Mouse (Mus musculus): ENCODE data around the gene Helz2. TPM values are rescaled to one million over a fixed set of nuclear protein-coding genes. Genes with fewer than 3 reads are reported as not detected.

Helz2 gene
- total RNA-seq, 2 experiments from 2014 or later, result 2.7 to 3.3 TPM

GRCm38 (mm10) chr2:181239261-181239660 is 2.6 kb downstream of the Helz2 start:
- intact Hi-C loops (cut with DNase I), result no loop called here

GRCm38 (mm10) chr2:181238861-181239260 is 3.0 kb downstream of the Helz2 start:
- intact Hi-C loops (cut with DNase I), result no loop called here
- DNase-seq, result no peak

More at GRCm38 (mm10) chr2:181239261-181239660, 2.6 kb downstream of the Helz2 start:
- no peak for DNase-seq

GRCm38 (mm10) chr2:181238091-181238610 is 3.7 kb downstream of the Helz2 start:
- no peak for DNase-seq
- intact Hi-C loops (cut with DNase I), result no loop called here

- intact Hi-C loops (cut with DNase I), result no loop called here
- DNase-seq, result no peak
These were observed 4.4 kb downstream of the Helz2 start for GRCm38 (mm10) chr2:181237251-181238014.

GRCm38 (mm10) chr2:181235681-181236566 is 5.9 kb downstream of the Helz2 start:
- no peak for DNase-seq
- intact Hi-C loops (cut with DNase I), result no loop called here

GRCm38 (mm10) chr2:181234680-181235079 is 7.1 kb downstream of the Helz2 start:
- intact Hi-C loops (cut with DNase I), result no loop called here
- DNase-seq, result no peak

- intact Hi-C loops (cut with DNase I), result no loop called here
- DNase-seq, result no peak
These were observed 8.4 kb downstream of the Helz2 start for GRCm38 (mm10) chr2:181233443-181233842.

GRCm38 (mm10) chr2:181231171-181231570 is 10.7 kb downstream of the Helz2 start:
- DNase-seq, result no peak
- intact Hi-C loops (cut with DNase I), result no loop called here

GRCm38 (mm10) chr2:181228335-181228734 is 13.5 kb downstream of the Helz2 start:
- intact Hi-C loops (cut with DNase I), result no loop called here
- no peak for DNase-seq

GRCm38 (mm10) chr2:181227122-181227521 is 14.7 kb downstream of the Helz2 start:
- DNase-seq, result no peak
- intact Hi-C loops (cut with DNase I), result no loop called here

GRCm38 (mm10) chr2:181224994-181225393 is 16.8 kb downstream of the Helz2 start:
- no peak for DNase-seq
- intact Hi-C loops (cut with DNase I), result no loop called here

- intact Hi-C loops (cut with DNase I), result no loop called here
- DNase-seq, result no peak
These were observed 21.5 kb downstream of the Helz2 start for GRCm38 (mm10) chr2:181220361-181220760.

- DNase-seq, result peak; percentile 54 to 60
- intact Hi-C loops (cut with DNase I), result no loop called here
These were observed 22.1 kb downstream of the Helz2 start, which contains the start of gene Fndc11 for GRCm38 (mm10) chr2:181219538-181220216. Gene Fndc11 (plus strand): TSS chr2:181220013.

GRCm38 (mm10) chr2:181218881-181219485 is 22.8 kb downstream of the Helz2 start:
- DNase-seq, result no peak
- intact Hi-C loops (cut with DNase I), result no loop called here

GRCm38 (mm10) chr2:181216037-181216436 is 25.8 kb downstream of the Helz2 start:
- intact Hi-C loops (cut with DNase I), result no loop called here

GRCm38 (mm10) chr2:181213021-181213445 is 28.8 kb downstream of the Helz2 start, which contains the start of gene Srms:
Gene Srms (minus strand): TSS chr2:181213185.
- intact Hi-C loops (cut with DNase I), result no loop called here
- no peak for DNase-seq

More at GRCm38 (mm10) chr2:181216037-181216436, 25.8 kb downstream of the Helz2 start:
- no peak for DNase-seq

GRCm38 (mm10) chr2:181212389-181213020 is 29.3 kb downstream of the Helz2 start:
- intact Hi-C loops (cut with DNase I), result no loop called here
- DNase-seq, result no peak

- DNase-seq, result no peak
- intact Hi-C loops (cut with DNase I), result no loop called here
These were observed 35.7 kb downstream of the Helz2 start for GRCm38 (mm10) chr2:181206118-181206517.

- intact Hi-C loops (cut with DNase I), result no loop called here
- DNase-seq, result no peak
These were observed 36.1 kb downstream of the Helz2 start for GRCm38 (mm10) chr2:181205678-181206077.

GRCm38 (mm10) chr2:181202886-181203285 is 38.9 kb downstream of the Helz2 start:
- intact Hi-C loops (cut with DNase I), result no loop called here
- DNase-seq, result no peak
